Mouse (Mus musculus): ENCODE measurements at regions not wholly inside any gene's neighbourhood (a gene's known extent, or its start where the extent isn't known, plus 50 kb on each side); places are given as distances from the start of the nearest gene placed in this dataset.

DNA sequence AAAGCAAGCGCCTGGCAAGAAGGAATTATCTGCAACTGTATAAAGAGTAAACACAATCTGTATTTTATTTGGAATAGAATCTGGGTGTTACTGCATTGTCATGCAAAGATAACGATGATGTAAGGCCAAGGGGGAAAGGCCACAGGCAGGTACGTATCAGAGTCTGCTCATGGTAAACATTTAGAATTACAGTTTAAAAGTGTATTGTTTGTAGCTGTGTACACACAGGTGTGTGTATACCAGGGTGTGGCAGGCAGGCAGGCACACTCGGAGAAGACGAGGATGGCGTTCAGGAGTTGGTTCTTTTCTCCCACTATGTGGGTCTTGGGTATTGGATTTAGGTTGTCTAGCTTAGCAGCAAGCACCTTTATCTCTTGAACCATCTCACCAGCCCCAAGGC lies 242.9 kb upstream of the Atp5g3 start:
- Histone ChIP-seq H3K4me3 (ENCODE audit: insufficient read depth, low read depth, low read length) (no peak overlapping the region), H3K36me3 (ENCODE audit: control insufficient read depth, insufficient read depth, low read length) (no peaks in the 10 kb centered on the region)
- 86% methylated on average over 6 of the region's 6 CpGs for WGBS

DNA sequence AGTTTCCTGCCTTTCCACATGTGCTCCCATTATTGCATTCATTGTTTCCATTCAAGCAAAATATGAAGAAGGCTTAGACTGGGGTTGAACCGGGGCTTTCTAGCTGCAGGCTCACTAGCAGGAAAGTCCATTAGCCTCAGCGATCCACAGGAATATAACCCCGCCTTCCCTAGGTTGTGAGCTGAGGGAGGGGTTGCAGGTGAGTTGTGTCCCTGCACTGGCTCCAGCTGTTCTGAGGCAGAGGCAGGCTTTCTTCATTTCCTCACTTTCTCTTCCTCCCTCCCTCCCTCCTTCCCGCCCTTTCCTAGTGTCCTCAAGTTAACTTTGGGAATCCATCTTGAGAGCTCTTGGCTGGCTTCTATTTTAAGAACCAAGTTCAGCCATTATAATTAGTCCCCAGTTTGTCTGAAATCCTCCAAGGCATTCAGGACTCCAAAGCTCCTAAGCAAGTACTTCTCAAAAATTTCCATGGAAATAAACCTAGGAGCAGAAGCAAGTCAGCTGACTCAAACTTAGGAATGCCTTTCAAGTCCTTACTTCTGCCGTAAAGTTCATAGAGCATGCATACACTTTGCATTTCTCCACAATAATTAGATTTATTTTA lies 242.2 kb upstream of the Atp5g3 start:
- 42% methylated on average over 5 of the region's 5 CpGs for WGBS
- peak; percentile 28 for DNase-seq
- TF ChIP-seq CTCF (conservative IDR thresholded peaks at IDR 0.05; ENCODE audit: insufficient read depth, insufficient read length, low read depth, low read length) (no peak), POLR2A (IDR thresholded peaks at IDR 0.05; ENCODE audit: low read depth, low read length) (no peak)

More for the DNA sequence above, 242.9 kb upstream of the Atp5g3 start:
- no peak for DNase-seq
- TF ChIP-seq POLR2A (IDR thresholded peaks at IDR 0.05; ENCODE audit: low read depth, low read length): no peak
- TF ChIP-seq CTCF (conservative IDR thresholded peaks at IDR 0.05; ENCODE audit: insufficient read depth, insufficient read length, low read depth, low read length): no peak
- no peaks in the 10 kb centered on the region for H3K27me3 ChIP-seq (replicated peaks; ENCODE audit: control insufficient read depth, insufficient read depth, low read length)
- H3K4me1 ChIP-seq (ENCODE audit: control insufficient read depth, insufficient read depth, low read length): 0 out of 2 replicates have a peak, but pooled peaks cover 2% of the 10 kb centered on the region
- 0 out of 2 replicates have a peak overlapping the region, but pooled peaks have one; percentile 31 for H3K27ac ChIP-seq (ENCODE audit: insufficient read depth, low read depth, low read length)

DNA sequence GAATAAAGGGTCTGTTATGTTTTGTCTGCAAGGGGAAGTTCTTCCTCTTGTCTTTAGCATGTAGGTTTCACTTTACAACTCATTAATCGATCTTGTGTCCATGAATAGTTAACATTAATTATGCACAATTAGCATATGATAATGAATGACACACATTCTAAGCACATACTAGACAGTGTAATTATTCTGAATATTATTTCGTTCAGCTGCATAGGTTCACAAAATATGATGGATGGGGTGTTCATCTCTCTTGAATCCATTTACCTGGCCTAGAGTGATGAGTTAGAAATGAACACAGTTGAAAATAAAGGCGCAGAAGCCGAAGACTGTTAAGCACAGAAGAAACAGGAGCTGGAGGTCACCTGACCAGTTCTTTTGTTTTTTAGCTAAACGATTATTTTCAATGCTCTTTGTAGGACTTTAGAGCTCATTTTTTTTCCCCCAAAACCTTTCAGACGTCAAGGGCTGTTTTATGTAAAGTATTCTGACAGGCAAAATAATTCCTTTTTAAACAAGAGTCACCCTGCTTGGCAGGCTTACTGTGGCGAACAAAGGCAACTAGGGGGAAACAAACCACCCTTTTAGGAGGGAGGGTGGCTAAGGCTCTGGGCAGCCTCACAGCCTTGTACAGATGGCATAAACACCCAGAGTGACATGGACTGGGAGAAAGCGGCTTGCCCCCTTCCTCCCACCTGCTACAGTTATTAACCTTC lies 241.6 kb upstream of the Atp5g3 start:
- no peak overlapping the region for H3K27ac ChIP-seq (ENCODE audit: insufficient read depth, low read depth, low read length)
- 61% methylated on average over 8 of the region's 8 CpGs for WGBS
- H3K27me3 ChIP-seq (replicated peaks; ENCODE audit: control insufficient read depth, insufficient read depth, low read length): no peaks in the 10 kb centered on the region
- no peaks in the 10 kb centered on the region for H3K36me3 ChIP-seq (ENCODE audit: control insufficient read depth, insufficient read depth, low read length)
- no peak overlapping the region for H3K4me3 ChIP-seq (ENCODE audit: insufficient read depth, low read depth, low read length)
- H3K4me1 ChIP-seq (ENCODE audit: control insufficient read depth, insufficient read depth, low read length): 0 out of 2 replicates have a peak, but pooled peaks cover 2% of the 10 kb centered on the region
- TF ChIP-seq POLR2A (IDR thresholded peaks at IDR 0.05; ENCODE audit: low read depth, low read length) (no peak), CTCF (conservative IDR thresholded peaks at IDR 0.05; ENCODE audit: insufficient read depth, insufficient read length, low read depth, low read length) (no peak)
- no peak for DNase-seq

More for the DNA sequence above, 242.2 kb upstream of the Atp5g3 start:
- Histone ChIP-seq H3K27me3 (replicated peaks; ENCODE audit: control insufficient read depth, insufficient read depth, low read length) (no peaks in the 10 kb centered on the region), H3K27ac (ENCODE audit: insufficient read depth, low read depth, low read length) (no peak overlapping the region), H3K4me3 (ENCODE audit: insufficient read depth, low read depth, low read length) (no peak overlapping the region), H3K4me1 (ENCODE audit: control insufficient read depth, insufficient read depth, low read length) (0 out of 2 replicates have a peak, but pooled peaks cover 2% of the 10 kb centered on the region), H3K36me3 (ENCODE audit: control insufficient read depth, insufficient read depth, low read length) (no peaks in the 10 kb centered on the region)

DNA sequence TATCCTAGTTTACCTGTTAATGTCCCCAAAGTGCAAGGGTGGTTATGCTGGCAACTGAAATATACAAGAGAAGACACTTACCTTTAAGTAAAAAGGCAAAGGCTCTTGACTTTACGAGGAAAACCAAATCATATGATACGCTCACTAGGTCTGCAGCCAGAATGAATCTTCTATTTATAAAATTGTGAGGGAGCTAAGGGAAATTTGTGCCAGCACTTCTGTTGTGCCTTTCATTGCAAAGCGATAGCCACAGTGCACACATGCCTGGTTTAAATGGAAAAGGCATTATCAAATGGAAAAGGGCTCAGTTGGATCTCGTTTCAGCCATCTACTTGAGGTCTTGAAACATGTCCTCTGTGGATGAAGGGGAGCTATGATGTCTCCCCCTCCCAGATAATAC lies 236.1 kb upstream of the Atp5g3 start:
- WGBS: 89% methylated on average over 4 of the region's 4 CpGs
- TF ChIP-seq CTCF (conservative IDR thresholded peaks at IDR 0.05; ENCODE audit: insufficient read depth, insufficient read length, low read depth, low read length) (no peak), POLR2A (IDR thresholded peaks at IDR 0.05; ENCODE audit: low read depth, low read length) (no peak)

DNA sequence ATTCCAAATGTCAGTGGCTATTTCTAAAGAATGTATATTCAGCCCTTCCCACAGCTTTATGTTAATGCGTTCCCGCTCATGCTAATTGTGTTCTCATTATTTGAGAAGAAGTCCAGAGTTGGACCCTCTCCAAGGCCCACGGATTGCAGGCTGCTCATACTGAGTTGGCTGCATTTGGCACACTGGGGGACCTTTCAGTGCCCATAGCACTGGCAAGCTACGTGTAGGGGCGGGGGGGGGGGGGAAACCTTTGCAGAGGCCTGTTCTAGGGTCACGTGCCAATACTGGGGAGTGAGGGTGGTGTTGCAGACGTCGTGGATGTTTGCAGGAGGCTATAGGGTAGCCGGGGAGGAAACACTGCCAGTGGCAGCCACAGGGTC lies 225.5 kb upstream of the Atp5g3 start:
- 23% methylated on average over 9 of the region's 9 CpGs for WGBS
- DNase-seq: peak; percentile 31
- Histone ChIP-seq H3K4me1 (ENCODE audit: control insufficient read depth, insufficient read depth, low read length) (no peaks in the 10 kb centered on the region), H3K27me3 (replicated peaks; ENCODE audit: control insufficient read depth, insufficient read depth, low read length) (no peaks in the 10 kb centered on the region), H3K27ac (ENCODE audit: insufficient read depth, low read depth, low read length) (no peak overlapping the region), H3K36me3 (ENCODE audit: control insufficient read depth, insufficient read depth, low read length) (no peaks in the 10 kb centered on the region), H3K4me3 (ENCODE audit: insufficient read depth, low read depth, low read length) (no peak overlapping the region)
- TF ChIP-seq CTCF (conservative IDR thresholded peaks at IDR 0.05; ENCODE audit: insufficient read depth, insufficient read length, low read depth, low read length): no peak
- TF ChIP-seq POLR2A (IDR thresholded peaks at IDR 0.05; ENCODE audit: low read depth, low read length): no peak

More for the DNA sequence above, 236.1 kb upstream of the Atp5g3 start:
- Histone ChIP-seq H3K27ac (ENCODE audit: insufficient read depth, low read depth, low read length) (no peak overlapping the region), H3K27me3 (replicated peaks; ENCODE audit: control insufficient read depth, insufficient read depth, low read length) (no peaks in the 10 kb centered on the region), H3K4me1 (ENCODE audit: control insufficient read depth, insufficient read depth, low read length) (no peaks in the 10 kb centered on the region), H3K36me3 (ENCODE audit: control insufficient read depth, insufficient read depth, low read length) (no peaks in the 10 kb centered on the region), H3K4me3 (ENCODE audit: insufficient read depth, low read depth, low read length) (no peak overlapping the region)
- no peak for DNase-seq

DNA sequence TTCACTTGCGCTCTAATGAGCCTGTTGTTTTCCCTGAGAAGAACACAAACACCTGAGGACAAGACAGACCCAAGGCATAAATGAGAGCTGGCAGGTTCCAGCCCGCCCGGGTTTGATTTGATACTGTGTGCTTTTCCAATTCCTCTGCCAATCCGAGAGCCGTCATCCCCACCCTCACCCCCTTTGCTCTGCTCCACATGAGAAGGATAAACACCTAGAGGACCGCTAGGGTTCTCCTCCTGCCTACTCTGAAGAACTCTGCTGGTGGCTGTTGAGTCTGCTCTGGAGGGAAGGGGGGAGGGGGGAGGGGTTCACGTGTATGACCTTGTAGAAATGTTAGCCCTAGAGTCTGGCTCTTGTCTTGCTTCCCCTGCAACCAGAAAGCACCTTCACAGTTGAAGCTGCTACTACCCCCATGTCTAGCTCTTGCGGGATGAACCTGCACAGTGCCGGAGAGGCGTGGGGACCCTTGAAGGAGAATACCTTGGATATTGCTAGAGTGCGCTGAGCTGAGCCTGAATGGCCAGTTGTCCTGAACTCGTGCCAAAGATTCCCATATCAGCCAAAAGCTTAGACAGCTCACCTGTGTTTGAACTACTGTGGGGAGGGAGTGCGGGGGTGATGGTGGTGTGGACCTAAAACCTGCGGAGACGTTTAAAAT lies 225.0 kb upstream of the Atp5g3 start:
- peak; percentile 2 for DNase-seq
- Histone ChIP-seq H3K36me3 (ENCODE audit: control insufficient read depth, insufficient read depth, low read length) (no peaks in the 10 kb centered on the region), H3K27me3 (replicated peaks; ENCODE audit: control insufficient read depth, insufficient read depth, low read length) (no peaks in the 10 kb centered on the region), H3K27ac (ENCODE audit: insufficient read depth, low read depth, low read length) (no peak overlapping the region), H3K4me3 (ENCODE audit: insufficient read depth, low read depth, low read length) (no peak overlapping the region), H3K4me1 (ENCODE audit: control insufficient read depth, insufficient read depth, low read length) (no peaks in the 10 kb centered on the region)
- no peak for TF ChIP-seq CTCF (conservative IDR thresholded peaks at IDR 0.05; ENCODE audit: insufficient read depth, insufficient read length, low read depth, low read length)
- TF ChIP-seq POLR2A (IDR thresholded peaks at IDR 0.05; ENCODE audit: low read depth, low read length): no peak
- WGBS: 52% methylated on average over 15 of the region's 15 CpGs

DNA sequence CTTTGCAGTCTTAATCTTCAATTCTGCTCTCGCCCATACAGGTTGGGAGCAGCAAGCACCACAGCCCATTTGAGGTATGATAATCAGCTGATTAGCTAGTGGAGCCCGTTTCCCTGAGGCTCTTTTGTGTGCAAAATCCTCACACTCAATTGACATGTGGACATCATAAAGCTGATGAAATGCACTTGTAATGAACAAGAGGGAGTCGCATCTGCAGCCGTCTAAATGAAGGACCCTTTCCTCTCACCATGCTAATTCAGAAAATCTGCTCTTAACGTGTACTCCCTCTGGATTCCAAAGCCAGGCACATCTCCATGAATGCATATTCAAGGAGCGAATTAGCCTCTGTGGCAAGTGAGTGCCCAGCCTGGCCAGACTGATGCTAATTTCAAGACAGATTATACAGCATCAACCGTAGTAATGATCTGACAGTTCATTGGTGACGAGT lies 219.0 kb upstream of the Atp5g3 start:
- TF ChIP-seq CTCF (conservative IDR thresholded peaks at IDR 0.05; ENCODE audit: insufficient read depth, insufficient read length, low read depth, low read length) (no peak), POLR2A (IDR thresholded peaks at IDR 0.05; ENCODE audit: low read depth, low read length) (no peak)
- Histone ChIP-seq H3K27me3 (replicated peaks; ENCODE audit: control insufficient read depth, insufficient read depth, low read length) (peaks cover 3% of the 10 kb centered on the region), H3K36me3 (ENCODE audit: control insufficient read depth, insufficient read depth, low read length) (no peaks in the 10 kb centered on the region), H3K27ac (ENCODE audit: insufficient read depth, low read depth, low read length) (no peak overlapping the region), H3K4me1 (ENCODE audit: control insufficient read depth, insufficient read depth, low read length) (no peaks in the 10 kb centered on the region), H3K4me3 (ENCODE audit: insufficient read depth, low read depth, low read length) (no peak overlapping the region)
- whole genome bisulfite sequencing: 28% methylated on average over 8 of the region's 8 CpGs
- no peak for DNase-seq

Measured in kidney, adult 2 months (tissue).